In genomic region chr12:32919527-32919926, GRCm38 (mm10) we compare ENCODE assay signal across 9 mouse cellular contexts.
"Had no signal": no experiment of that assay in that cellular context is flagged by ENCODE, and none has a peak within 500 bp of the region (broad histone marks: within the 10 kb centered on the region; RNA-seq: fewer than 3 reads in every experiment).

No protein-coding gene starts in this region.

- H3K4me3 ChIP-seq: lung, embryonic 15.5 days; megakaryocyte, embryonic 14.5 days; midbrain, embryonic 13.5 days; midbrain, embryonic 15.5 days; neural tube, embryonic 12.5 days; stomach, embryonic 15.5 days had no signal

- ATAC-seq: midbrain, embryonic 13.5 days; midbrain, embryonic 15.5 days had no signal

- H3K9me3 ChIP-seq: lung, embryonic 15.5 days; midbrain, embryonic 13.5 days; midbrain, embryonic 15.5 days; neural tube, embryonic 12.5 days; stomach, embryonic 15.5 days had no signal

- H3K27me3 ChIP-seq: lung, embryonic 15.5 days; midbrain, embryonic 13.5 days; midbrain, embryonic 15.5 days; neural tube, embryonic 12.5 days; stomach, embryonic 15.5 days had no signal

- H3K4me2 ChIP-seq: lung, embryonic 15.5 days; midbrain, embryonic 11.5 days; midbrain, embryonic 13.5 days; midbrain, embryonic 15.5 days; neural tube, embryonic 12.5 days; stomach, embryonic 15.5 days had no signal

- H3K9ac ChIP-seq: lung, embryonic 15.5 days; midbrain, embryonic 13.5 days; midbrain, embryonic 15.5 days; neural tube, embryonic 12.5 days; stomach, embryonic 15.5 days had no signal

- H3K27ac ChIP-seq: lung, embryonic 15.5 days; macrophage; midbrain, embryonic 13.5 days; midbrain, embryonic 15.5 days; neural tube, embryonic 12.5 days; stomach, embryonic 15.5 days; stomach, postnatal 0 days had no signal

- H3K4me1 ChIP-seq: lung, embryonic 15.5 days; midbrain, embryonic 13.5 days; midbrain, embryonic 15.5 days; neural tube, embryonic 12.5 days; stomach, embryonic 15.5 days had no signal

- H3K36me3 ChIP-seq: lung, embryonic 15.5 days; midbrain, embryonic 13.5 days; midbrain, embryonic 15.5 days; neural tube, embryonic 12.5 days; stomach, embryonic 15.5 days had no signal
